ENCODE assay signal across 17 mouse cellular contexts in genomic region chr2:96685328-96685727, GRCm38 (mm10).
"Had no signal": no experiment of that assay in that cellular context is flagged by ENCODE, and none has a peak within 500 bp of the region (broad histone marks: within the 10 kb centered on the region; RNA-seq: fewer than 3 reads in every experiment).

No protein-coding gene starts in this region.

- DNase-seq: left cerebral cortex, postnatal 4 days; liver; liver, embryonic 13.5 days; liver, postnatal 0 days; lung, adult 18-20 months; lung, adult 2 months; lung, embryonic 14.5 days; lung, postnatal 10 days; lung, postnatal 14 days; lung, postnatal 36 days; lung, postnatal 4 days; midbrain, embryonic 14.5 days had no signal

- ATAC-seq: liver, embryonic 12.5 days; liver, postnatal 0 days; lung, postnatal 0 days; midbrain, embryonic 13.5 days; midbrain, embryonic 15.5 days; midbrain, embryonic 16.5 days had no signal
